Mouse (Mus musculus) CD4-positive, CD25-positive, alpha-beta regulatory T cell, adult 2 months (primary cell): ENCODE data around the gene Acta2.

Source experiments
- DNase-seq: peaks from one replicate; pipeline ENCODE4 v3.0.0-alpha.2; 2012; ENCODE audit warnings: low read depth, low spot score

Acta2 gene

GRCm38 (mm10) chr19:34192008-34192963 is 63.1 kb downstream of the Acta2 start, which contains the start of gene Stambpl1:
Stambpl1 (plus strand) TSS chr19:34192229.
- peak; percentile 89 for DNase-seq

DNA sequence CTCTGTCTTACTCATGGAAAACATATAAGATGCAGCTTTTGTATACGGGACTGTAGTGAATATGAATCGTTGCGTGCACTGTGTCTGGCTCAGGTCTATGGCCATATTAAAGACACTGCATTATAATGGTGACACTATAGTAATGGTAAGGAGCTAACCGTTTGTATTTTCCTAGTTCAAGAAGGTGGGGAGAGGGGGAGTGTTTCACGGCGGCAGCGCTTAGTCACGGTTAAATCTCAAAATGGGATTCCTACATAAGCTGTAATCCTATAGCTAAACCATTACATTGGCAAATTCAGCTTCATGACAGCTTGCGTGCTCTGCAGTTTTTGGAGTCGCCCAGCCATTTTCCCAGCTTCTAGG is 63.8 kb downstream of the Acta2 start:
- no peak for DNase-seq
